Mouse (Mus musculus) thymus, adult 2 months (tissue): ENCODE data around the gene Tpte.

Experiments
- CTCF ChIP-seq: fragments of 200-500 bp; IDR thresholded peaks from 2 replicates; pipeline ENCODE4 v1.5.1; 2012; ENCODE audit warnings: mild to moderate bottlenecking, control low read depth, low read length, moderate library complexity, borderline replicate concordance; ENCODE audit not compliant: control insufficient read depth, poor library complexity, insufficient read depth; ENCODE audit errors: extremely low read depth
- POLR2A ChIP-seq: fragments of 200-500 bp; IDR thresholded peaks from 2 replicates; pipeline ENCODE4 v1.6.1; 2012; ENCODE audit warnings: mild to moderate bottlenecking, low read length, control low read depth, moderate library complexity; ENCODE audit not compliant: control insufficient read depth, poor library complexity, insufficient read depth; ENCODE audit errors: extremely low read depth

DNA sequence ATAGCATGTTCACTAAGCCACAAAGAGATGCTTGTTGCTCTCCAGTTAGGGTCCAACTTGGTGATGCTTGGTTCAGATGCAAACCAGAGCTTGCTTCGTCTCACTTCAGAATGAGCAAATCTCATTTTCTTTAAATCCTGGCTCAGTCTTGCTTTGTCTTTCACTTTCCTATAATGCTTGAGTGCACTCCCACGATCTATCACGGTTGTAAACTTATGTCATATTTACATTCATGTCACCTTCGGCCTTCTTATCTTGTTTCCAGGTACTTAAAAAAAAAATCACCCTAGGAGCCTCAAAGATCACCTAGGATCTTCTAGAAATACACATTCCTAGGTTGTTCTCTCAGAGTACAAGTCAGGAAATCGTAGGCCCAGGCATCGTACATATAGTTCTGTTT is 76.6 kb downstream of the Tpte start:
- TF ChIP-seq CTCF: no peak
- TF ChIP-seq POLR2A: no peak
